Mouse (Mus musculus) Patski (cell line): ENCODE measurements around the gene Tmem102. TPM values are rescaled to one million over a fixed set of nuclear protein-coding genes. Genes with fewer than 3 reads are reported as not detected.

ENCODE experiments used
- ATAC-seq: fragments of 100-300 bp; one replicate; pipeline ENCODE4 v1.8.0; 2021
- CTCF ChIA-PET: fragments of 350-600 bp; sonication (Branson Sonifier 250); formaldehyde crosslinking; loops from one replicate; lab custom pipeline; 2022; ENCODE audit warnings: inconsistent platforms; lab: Charles Lee
- POLR2A ChIA-PET: fragments of 350-600 bp; sonication (Branson Sonifier 250); formaldehyde crosslinking; loops from one replicate; lab custom pipeline; 2022; ENCODE audit warnings: antibody characterized with exemption, inconsistent platforms; lab: Charles Lee
- DNase-seq: peaks from one replicate; pipeline ENCODE4 v3.0.0-alpha.2; 2011; ENCODE audit warnings: low read depth, low spot score
- H3K27me3 ChIP-seq: fragments of 371-371 bp; one replicate; pipeline ENCODE4 v1.5.1; 2021
- CTCF ChIP-seq: fragments of 100-300 bp; IDR thresholded peaks from one replicate; pipeline ENCODE4 v1.5.1; 2021
- in situ Hi-C: fragments of 300-500 bp; cut with MboI; formaldehyde crosslinking; loops from 3 replicates; pipeline ENCODE4 v1.11.1; 2018; ENCODE audit warnings: low pct_unique_long_range_greater_than_20kb, mixed read lengths
- polyA plus RNA-seq: library from polyadenylated mRNA; unstranded; gene quantifications from one replicate; pipeline ENCODE4 v1.2.3, GENCODE M21; 2021

Gene Tmem102
- polyA plus RNA-seq, 1 experiment from 2014 or later, result 1.1 TPM

- TF ChIP-seq CTCF, result no peak
- H3K27me3 ChIP-seq, result peaks cover 2% of the 10 kb centered on the region
- POLR2A ChIA-PET, result no interaction called here
- in situ Hi-C loops, result no loop called here
- ATAC-seq, result no peak
- DNase-seq, result no peak
- CTCF ChIA-PET, result no interaction called here
Observed at GRCm38 (mm10) chr11:69823456-69823855, 18.0 kb upstream of the Tmem102 start.

GRCm38 (mm10) chr11:69822080-69822479 lies 16.7 kb upstream of the Tmem102 start, which contains the start of gene Spem1:
Gene Spem1, minus strand, starts transcription at chr11:69822180.
- in situ Hi-C loops, result no loop called here
- ChIA-PET CTCF (no interaction called here), POLR2A (no interaction called here)
- TF ChIP-seq CTCF, result no peak
- H3K27me3 ChIP-seq, result peaks cover 2% of the 10 kb centered on the region
- no peak for DNase-seq
- no peak for ATAC-seq

- peaks cover 2% of the 10 kb centered on the region for H3K27me3 ChIP-seq
- ATAC-seq (no peak), DNase-seq (no peak)
- ChIA-PET POLR2A (no interaction called here), CTCF (no interaction called here)
- TF ChIP-seq CTCF, result no peak
- in situ Hi-C loops, result no loop called here
Observed at GRCm38 (mm10) chr11:69818871-69819270, 13.4 kb upstream of the Tmem102 start.

GRCm38 (mm10) chr11:69818365-69818764 lies 12.9 kb upstream of the Tmem102 start, which contains the start of gene Spem2:
Gene Spem2, minus strand, starts transcription at chr11:69818465.
- in situ Hi-C loops, result no loop called here
- DNase-seq (no peak), ATAC-seq (no peak)
- CTCF ChIA-PET, result no interaction called here
- peaks cover 2% of the 10 kb centered on the region for H3K27me3 ChIP-seq
- POLR2A ChIA-PET, result no interaction called here
- TF ChIP-seq CTCF, result no peak

GRCm38 (mm10) chr11:69816520-69816919 lies 11.1 kb upstream of the Tmem102 start:
- CTCF ChIA-PET, result interaction anchor here (0.8 kb wide), 1 partner anchor 18 kb away, joined by 3 read pairs; no protein-coding TSS in a partner anchor
- no peak for ATAC-seq

GRCm38 (mm10) chr11:69815155-69815554 lies 9.7 kb upstream of the Tmem102 start, which contains the start of gene Gm39566:
Gene Gm39566, minus strand, starts transcription at chr11:69815298.
- in situ Hi-C loops, result no loop called here
- DNase-seq (no peak), ATAC-seq (no peak)
- peaks cover 12% of the 10 kb centered on the region for H3K27me3 ChIP-seq
- no peak for TF ChIP-seq CTCF
- POLR2A ChIA-PET, result no interaction called here
- CTCF ChIA-PET, result interaction anchor here (1.4 kb wide), 1 partner anchor 9 kb away, joined by 3 read pairs; the partner anchor contains the start of gene Tmem102

More at GRCm38 (mm10) chr11:69816520-69816919, 11.1 kb upstream of the Tmem102 start:
- H3K27me3 ChIP-seq, result peaks cover 2% of the 10 kb centered on the region
- in situ Hi-C loops, result no loop called here
- no peak for DNase-seq
- no peak for TF ChIP-seq CTCF
- POLR2A ChIA-PET, result no interaction called here

- ATAC-seq, result no peak
- ChIA-PET CTCF (interaction anchor here (0.7 to 1.2 kb wide), 3 partner anchors 11 to 16 kb away, joined by 3 read pairs; no protein-coding TSS in a partner anchor), POLR2A (interaction anchor here (1.0 kb wide), 1 partner anchor 19 kb away, joined by 3 read pairs; no protein-coding TSS in a partner anchor)
- TF ChIP-seq CTCF, result no peak
- DNase-seq, result no peak
- in situ Hi-C loops, result no loop called here
- H3K27me3 ChIP-seq, result peaks cover 10% of the 10 kb centered on the region
Observed at GRCm38 (mm10) chr11:69810280-69810679, 4.9 kb upstream of the Tmem102 start.

GRCm38 (mm10) chr11:69807641-69808040 lies 2.2 kb upstream of the Tmem102 start:
- CTCF ChIA-PET, result interaction anchor here (1.0 kb wide), 1 partner anchor 11 kb away, joined by 3 read pairs; no protein-coding TSS in a partner anchor
- no peak for ATAC-seq
- POLR2A ChIA-PET, result no interaction called here
- in situ Hi-C loops, result loop anchor here (5.0 kb wide), 1 partner anchor 70 kb away; the partner anchor contains the start of gene Tmem95
- no peak for DNase-seq
- H3K27me3 ChIP-seq, result peaks cover 10% of the 10 kb centered on the region
- no peak for TF ChIP-seq CTCF

GRCm38 (mm10) chr11:69806378-69806777 lies 954 bp upstream of the Tmem102 start:
- peaks cover 15% of the 10 kb centered on the region for H3K27me3 ChIP-seq
- in situ Hi-C loops, result loop anchor here (5.0 kb wide), 1 partner anchor 71 kb away; the partner anchor contains the start of gene Tmem95
- no peak for ATAC-seq
- ChIA-PET POLR2A (no interaction called here), CTCF (interaction anchor here (0.9 to 1.4 kb wide), 7 partner anchors 8 to 59 kb away, joined by 3 read pairs; partner anchors contain the start of genes Chrnb1 and Gm39566)
- no peak for DNase-seq
- no peak for TF ChIP-seq CTCF

- POLR2A ChIA-PET, result no interaction called here
- peaks cover 5% of the 10 kb centered on the region for H3K27me3 ChIP-seq
- CTCF ChIA-PET, result no interaction called here
- no peak for TF ChIP-seq CTCF
- DNase-seq (no peak), ATAC-seq (no peak)
- in situ Hi-C loops, result no loop called here
Observed at GRCm38 (mm10) chr11:69804652-69804940, 828 bp downstream of the Tmem102 start.
